Mouse (Mus musculus) bone marrow macrophage, adult 2 months (primary cell): ENCODE data around the gene Tekt3.

ENCODE experiments used
- CTCF ChIP-seq: IDR thresholded peaks from 2 replicates; pipeline ENCODE4 v1.5.1; 2012; ENCODE audit warnings: low read depth, mild to moderate bottlenecking, low read length, moderate library complexity
- POLR2A ChIP-seq: IDR thresholded peaks from 2 replicates; pipeline ENCODE4 v1.6.1; 2012; ENCODE audit warnings: mild to moderate bottlenecking, low read depth, low read length, borderline replicate concordance

DNA sequence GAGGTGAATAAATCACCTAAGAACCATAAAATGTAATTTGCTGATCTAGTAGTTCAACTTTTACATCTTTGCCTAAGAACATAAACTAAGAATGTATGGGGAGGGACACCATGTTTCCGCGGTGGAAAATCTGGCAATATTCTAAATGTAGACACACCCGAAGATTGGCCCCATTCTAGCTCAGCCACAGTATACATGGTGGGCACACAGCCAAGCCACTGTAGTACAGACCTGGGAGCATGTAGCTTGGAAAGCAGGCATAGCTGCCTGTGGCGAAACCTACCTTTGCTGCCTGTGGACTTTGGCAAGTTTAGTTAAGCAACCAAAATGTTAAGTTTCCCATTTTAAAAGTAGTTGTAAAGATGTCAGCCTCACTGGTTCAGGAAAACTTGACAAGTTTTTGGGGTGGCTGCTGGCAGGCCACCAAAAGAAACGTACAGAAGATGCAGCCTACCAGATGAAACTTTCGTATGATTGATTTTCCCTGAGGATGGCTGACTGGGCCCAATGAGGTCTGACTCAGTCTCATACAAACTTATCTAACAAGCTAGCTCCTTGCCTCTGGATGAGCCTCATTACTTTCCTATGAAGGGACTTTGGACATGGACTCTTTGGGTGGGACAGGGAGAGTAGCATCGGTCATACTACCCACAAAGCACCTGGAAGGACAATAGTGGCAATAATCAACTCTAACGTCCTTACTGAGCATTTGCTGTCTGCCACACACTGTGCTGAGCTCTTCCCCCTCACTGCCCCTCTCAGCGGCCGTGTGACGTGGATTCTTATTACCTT is 25.8 kb upstream of the Tekt3 start:
- TF ChIP-seq CTCF (no peak), POLR2A (no peak)
